Mouse (Mus musculus): Measurements from ENCODE around the gene Ehd4.

DNA sequence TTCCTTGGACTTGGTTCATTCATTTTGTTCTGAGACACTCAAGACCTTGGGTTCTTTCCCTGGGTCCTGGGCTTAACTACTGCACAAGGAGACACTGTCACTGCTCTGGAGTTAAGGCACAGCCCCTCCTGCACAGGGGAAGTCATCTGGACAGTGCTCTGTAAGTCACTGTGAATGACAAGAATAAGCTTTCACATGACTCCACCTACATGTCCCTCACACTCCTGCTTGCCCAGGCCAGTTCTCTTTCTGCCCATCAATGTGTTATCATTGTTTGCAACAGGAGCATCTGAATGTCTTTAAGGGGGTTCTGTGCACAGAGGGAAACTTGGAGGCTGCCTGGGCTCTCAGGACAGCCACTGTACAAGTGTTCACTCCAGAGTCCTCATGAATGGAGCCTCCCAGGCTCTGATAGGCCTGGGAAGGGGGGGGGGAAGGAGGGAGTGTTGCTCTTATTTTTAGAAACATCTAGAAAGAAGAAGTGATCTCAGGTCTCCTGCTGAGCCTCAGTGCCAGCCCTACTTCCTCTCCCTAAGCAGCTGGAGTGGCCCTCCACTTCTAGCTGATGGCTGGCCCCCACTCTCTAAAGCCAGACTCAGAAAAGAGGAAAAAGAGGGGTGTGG, 19.8 kb downstream of the Ehd4 start:
- TF ChIP-seq POLR2A (IDR thresholded peaks at IDR 0.05; ENCODE audit: insufficient read length, low read depth) (no peak), TCF12 (IDR thresholded peaks at IDR 0.05; ENCODE audit: insufficient read depth, poor library complexity, severe bottlenecking) (no peak), POLR2AphosphoS2 (IDR thresholded peaks at IDR 0.05; ENCODE audit: insufficient read length, low read depth) (no peak), MYOD1 (IDR thresholded peaks at IDR 0.05; ENCODE audit: control insufficient read depth in 1 of 3, insufficient read length in 2 of 3, low read depth in 2 of 3) (no peak), MYOG (IDR thresholded peaks at IDR 0.05; ENCODE audit: control insufficient read depth in 1 of 3, insufficient read depth in 1 of 3, insufficient read length in 2 of 3, low read depth in 2 of 3) (peak in 1 of 3 experiments; percentile 20), USF1 (IDR thresholded peaks at IDR 0.05; ENCODE audit: low read depth) (no peak), MAX (IDR thresholded peaks at IDR 0.05; ENCODE audit: low read depth) (no peak), REST (IDR thresholded peaks at IDR 0.05; ENCODE audit: insufficient read depth, insufficient read length) (no peak)

Data from myocyte (in vitro differentiated cells).